Mouse (Mus musculus) 3T3-L1 (cell line): ENCODE measurements around the gene Gipc1.

Experiments used
- DNase-seq: peaks from one replicate; pipeline ENCODE4 v3.0.0-alpha.2; 2015; ENCODE audit warnings: low read depth, low spot score

Gene Gipc1

DNA sequence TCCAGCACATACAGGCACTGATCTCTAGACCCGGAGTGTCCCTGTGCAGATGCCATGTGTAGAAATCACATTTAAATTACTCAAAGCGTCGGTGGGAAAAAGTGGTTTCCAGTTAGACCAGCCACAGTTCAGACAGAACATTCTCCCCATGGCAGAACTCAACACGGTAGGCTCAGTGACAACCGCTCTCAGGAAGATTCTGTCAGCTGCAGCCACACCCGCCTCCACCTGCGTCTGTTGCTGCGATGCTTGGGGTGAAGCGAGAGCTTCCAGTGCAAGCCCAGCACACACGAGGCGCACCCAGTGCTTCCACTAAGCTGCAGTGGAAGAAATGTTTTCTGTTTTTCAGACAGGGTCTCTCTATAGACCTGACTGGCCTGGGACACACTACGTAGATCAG, 27.4 kb downstream of the Gipc1 start:
- DNase-seq, result no peak

DNA sequence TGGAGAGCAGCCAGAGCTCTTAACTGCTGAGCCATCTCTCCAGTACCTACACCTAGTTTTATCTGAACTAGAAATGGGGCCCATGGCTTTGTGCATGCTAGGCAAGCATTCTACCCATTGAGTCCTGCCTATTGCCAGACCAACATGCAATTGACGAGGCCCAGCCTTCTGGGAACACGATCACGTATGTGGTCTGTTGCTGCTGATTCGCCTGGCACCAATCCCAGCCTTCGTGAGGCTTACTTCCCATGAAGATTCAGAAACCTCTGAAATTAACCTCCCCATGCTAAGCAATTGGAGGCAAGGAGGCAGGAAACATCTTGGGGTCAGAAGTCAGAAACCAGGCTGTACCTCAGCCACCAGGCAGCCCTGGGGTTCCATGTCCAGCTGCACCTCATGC, 28.1 kb downstream of the Gipc1 start:
- DNase-seq, result no peak

DNA sequence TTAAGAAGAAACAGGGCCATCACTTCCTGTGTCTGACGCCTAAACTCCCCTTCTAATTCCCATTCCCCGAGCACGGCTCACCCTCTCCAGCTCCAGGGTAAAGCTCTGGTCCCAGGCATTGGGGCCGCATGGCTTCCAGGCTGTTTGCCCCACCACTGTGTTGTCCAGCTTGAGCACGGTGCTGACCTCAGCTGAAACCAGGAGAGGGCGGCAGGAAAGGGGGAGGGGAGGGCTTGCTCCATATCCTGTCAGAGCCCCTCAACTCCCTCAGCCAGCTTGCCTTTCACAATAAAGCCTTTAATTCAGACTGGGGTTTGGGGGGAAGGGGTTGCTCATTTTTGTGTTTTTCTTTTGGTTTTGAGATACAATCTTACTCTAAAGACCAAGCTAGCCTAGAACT, 28.6 kb downstream of the Gipc1 start:
- no peak for DNase-seq

DNA sequence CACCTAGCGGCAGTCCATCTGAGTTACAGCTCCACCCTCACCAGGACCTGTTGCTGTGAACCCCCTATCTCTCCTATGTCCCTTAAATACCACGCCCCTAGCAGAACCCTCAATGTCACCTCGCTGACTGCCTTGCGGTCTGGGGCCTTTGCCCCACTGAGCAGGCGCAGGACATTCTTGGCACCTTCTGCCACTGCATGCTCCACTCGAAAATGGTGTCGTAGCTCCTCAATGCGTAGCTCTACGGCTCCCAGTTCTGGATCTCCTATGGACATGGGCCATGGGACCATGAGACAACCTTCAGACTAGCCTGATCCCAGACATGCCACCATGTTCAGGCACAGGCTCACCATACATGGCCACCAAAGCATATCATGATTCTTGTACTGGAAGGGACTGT, 32.0 kb downstream of the Gipc1 start:
- no peak for DNase-seq

DNA sequence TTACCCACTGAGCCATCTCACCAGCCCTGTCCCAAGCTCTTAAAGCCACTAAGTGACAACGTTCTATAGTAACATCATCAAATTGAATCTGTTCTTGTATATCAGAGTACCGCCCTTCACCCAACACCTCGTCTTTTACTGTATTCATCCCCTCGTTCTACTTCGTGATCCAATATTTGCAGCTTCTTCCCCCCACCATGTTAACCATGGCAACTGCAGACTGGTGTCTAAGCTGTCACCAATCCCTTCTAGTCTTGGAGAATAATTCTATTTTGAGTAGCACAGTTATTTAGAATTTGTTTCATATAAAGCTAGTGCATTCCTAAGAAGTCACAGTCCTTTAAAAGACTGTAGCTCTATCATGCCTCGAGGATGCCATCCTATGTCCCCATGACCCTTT, 36.8 kb downstream of the Gipc1 start:
- no peak for DNase-seq

DNA sequence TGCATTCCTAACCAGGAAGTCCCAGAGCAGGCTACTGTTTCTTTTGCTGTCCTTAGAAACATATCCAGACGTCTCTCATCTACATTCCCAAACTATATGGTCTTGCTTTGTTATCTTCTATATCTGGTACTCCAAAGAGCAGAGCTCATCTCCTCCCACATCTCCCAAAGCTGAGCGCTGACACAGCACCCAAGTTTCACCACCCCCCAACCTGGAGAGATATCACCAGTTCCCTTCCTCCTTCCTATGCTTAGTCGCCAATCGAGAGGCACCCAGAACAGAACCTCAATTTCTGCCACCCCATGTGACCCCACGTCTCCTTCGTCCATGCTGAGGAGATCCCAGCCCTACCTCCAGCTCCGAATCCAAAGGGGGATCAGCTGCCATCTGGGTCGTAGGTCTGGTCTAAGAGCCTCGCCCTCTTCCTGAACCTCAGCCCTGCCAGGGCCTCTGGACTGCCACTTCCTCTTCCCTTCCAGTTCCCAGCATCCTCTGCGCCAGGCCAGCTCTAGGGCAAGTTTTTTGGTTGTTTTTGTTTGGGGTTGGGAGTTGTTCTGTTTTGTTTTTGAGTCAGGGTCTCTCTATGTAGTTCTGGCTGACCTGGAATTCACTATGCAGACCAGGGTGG, 41.2 kb downstream of the Gipc1 start:
- DNase-seq, result no peak

DNA sequence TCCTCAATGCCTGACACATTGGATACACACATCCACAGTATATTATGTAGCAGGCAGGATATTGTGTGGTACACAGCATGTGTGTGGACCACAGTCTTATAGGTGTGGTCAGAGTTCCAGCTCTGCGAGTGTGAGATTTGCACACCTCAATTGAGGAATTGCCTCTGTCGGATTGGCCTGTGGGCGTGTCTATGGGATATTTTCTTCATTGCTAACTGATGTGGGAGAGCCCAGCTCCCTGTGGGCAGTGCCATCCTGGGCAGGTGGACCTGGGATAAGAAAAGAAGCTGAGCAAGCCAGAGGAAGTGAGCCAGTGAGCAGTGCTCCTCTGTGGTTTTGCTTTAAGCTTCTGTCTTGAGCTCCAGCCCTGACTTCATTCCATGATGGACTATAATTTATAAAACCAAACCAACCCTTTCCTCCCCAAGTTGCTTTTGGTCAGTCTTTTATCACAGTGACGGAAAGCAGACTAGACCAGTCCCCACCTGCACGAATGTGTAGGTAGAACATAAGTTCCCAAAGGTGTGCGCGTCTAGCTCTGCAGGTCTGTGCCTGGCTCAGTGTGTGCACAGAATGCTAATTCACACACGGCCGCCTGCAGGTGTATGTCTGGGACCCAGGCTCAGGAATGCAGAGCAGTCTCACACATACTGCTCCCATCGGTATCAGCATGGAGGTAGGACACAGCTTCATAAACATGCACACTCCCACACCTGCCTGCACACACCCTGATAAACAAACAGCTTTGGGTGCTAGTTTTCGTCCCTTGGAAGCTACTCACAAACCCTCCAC, 42.1 kb downstream of the Gipc1 start:
- no peak for DNase-seq

DNA sequence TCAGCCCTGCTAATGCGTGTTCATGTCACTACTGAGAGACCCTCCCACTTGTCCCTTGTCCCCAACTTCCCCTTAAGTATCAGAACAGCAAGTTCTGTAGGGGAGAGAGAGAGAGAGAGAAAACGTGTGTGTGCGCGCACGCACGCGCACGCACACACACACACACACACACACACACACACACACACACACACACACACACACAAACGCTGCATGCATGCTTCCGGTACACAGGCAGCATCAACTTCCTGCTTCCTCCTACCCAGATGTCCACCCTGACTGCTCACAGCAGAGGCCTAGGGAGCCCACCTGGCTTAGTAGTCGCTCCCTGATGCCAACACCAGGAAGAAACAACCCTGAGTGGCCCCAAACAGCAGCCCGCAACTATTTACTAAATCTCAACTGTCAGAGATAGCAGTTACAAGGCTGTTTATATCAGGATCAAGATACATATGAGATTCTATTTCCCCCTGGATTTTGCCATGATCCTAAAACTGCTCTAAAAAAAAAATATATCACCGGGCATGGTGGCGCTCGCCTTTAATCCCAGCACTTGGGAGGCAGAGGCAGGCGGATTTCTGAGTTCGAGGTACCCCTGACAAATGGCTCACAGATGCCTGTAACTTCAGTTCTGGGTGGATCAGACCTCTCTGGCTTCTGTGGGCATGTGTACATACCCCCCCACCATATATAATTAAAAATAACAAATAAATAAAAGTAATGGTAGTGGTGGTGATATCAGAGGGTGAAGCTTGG, 43.1 kb downstream of the Gipc1 start:
- no peak for DNase-seq

DNA sequence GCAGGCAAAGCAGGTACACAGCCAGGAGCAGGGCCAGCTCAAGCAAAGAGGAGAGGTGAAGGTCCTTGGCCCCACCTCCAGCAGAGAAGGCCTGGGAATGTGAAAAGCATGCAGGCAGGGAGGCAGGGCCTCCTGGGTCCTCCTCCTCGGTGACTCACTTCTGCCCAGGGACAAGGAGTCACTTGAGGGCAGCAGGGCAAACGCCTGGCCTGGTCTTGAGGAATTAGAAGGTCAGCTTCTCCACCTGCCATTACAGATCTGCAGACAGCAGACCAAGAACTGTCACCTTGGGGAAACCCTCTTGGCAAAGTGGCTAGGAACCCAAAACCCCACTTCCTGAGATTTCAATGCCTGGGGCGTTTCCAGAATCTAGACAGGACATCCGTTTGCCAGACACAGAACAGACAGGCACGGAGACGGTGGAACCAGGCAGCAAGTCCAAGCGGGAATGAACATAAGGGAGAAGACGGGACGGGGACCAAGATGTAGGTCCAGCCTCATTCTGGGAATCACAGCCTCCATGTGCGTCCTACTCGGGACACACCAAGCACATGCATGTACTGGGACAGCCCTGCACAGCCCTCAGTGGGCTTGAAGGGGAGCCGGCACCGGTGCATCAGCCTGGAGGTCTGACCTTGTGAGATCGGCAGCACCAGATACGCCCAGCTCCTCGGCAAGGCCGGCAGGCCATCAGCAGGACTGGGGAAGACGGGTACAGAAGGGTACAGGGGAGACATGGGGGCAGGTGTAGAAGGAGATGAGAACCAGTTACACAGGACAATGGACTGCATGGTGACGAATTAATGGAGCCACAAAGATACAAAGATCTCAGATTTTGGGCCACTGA, 45.1 kb downstream of the Gipc1 start:
- peak; percentile 79 for DNase-seq

DNA sequence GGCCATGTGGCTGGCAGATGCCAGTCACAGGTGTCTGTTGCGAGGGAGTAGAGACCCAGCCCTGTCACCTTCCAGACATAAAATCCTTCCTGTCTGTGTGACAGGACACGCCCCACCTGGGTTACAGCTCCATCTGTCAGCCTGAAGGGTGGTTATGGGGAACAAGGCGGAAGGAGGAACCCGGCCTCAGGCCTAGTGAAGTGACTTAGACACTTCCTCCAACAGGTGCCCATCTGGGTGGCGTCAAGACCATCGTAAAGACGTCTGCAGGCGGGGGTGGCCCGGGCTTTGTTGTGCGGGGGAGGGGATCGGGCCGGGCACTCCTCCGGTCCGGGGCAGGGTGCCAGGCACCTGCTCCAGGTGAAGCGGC, 45.8 kb downstream of the Gipc1 start:
- peak; percentile 33 for DNase-seq

DNA sequence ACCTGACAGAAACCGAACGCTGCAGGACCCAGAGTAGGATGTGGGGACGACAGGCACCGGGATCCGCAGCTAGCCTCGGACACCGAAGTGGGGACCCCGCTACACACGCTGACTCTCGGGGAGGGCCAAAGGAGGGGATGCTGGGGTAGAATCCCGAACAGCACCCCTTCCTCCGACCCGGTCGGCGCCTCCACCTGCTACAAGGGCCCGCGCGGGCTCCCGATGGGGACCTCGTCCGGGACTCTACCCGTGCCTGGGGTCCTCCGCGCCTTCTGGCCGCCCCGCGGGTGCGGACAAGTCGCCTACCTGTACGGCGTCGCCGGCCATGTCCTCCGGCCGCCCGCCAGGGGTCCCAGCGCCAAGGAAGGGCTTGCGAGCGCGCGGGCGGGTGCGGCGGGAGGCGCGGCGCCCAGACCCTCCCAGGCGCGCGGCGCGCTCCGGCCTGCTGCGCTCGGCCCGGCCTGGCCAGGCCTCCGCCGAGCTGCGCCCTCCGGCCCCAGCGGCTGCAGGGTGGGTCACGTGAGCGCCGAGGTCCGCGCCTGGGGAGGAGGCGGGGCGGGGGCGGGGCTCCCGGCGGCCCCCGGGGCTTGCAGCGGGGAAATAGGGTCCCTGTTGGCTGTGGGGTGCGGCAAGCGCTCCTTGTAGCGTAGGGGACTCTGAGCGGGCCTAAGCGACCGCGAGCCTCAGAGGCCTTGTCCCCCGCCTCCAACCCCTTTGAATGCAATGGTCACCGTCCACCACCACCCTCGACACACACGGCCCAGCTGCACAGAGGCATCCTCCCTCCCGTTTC, 46.4 kb downstream of the Gipc1 start, which contains the start of gene Pkn1:
TSS of gene Pkn1 (minus strand) at position 519 of the 793 bp plus-strand sequence.
- peak; percentile 73 for DNase-seq

DNA sequence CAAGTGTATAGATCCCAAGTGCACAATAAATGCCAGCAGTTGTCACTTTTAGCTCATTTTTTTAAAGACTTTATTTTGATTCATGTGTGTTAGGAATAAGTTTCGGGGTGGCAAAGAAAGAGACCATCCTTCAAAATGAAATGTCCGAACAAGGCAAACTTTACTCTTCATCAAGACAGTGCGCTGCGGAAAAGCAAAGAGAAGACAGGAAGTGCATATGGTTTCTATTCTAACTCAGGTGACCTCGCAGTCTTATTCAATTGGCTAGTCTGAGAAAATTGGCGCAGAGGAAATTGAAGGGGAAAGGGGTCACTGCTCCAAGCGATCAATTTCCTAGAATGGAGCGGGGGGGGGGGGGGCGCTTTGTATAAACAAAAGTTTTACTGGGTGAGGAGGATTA, 47.1 kb downstream of the Gipc1 start:
- no peak for DNase-seq

DNA sequence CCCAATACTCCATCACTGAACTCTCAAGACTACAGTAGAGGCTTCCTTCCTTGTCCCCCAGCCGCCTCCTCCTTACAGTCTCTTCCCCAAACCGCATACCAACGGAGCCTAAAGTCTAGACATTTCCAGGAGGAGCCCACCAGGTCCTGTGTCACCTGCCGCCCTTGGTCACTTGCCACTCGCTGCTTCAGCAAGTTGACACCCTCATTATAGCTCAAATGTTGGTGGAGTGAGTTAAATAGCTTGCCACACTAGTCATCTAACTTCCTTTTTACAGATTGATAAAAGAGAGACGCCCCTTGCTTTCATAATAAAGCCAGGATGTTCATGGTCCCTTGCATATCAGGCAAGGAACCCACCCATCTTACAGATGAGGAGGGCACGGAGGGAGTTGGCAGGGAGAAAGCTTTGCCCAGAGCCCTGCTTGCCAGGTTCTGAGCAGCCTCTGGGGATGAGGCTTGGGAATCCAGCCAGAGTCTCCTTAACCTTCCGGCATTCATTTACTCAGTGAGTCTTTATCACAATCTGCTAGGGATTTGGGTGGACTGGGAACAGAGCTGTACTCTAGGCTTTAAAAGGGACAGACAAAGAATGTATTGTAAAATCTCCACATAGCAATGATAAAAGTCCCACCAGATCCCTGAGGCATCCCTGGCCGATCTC, 48.1 kb downstream of the Gipc1 start:
- DNase-seq, result no peak

DNA sequence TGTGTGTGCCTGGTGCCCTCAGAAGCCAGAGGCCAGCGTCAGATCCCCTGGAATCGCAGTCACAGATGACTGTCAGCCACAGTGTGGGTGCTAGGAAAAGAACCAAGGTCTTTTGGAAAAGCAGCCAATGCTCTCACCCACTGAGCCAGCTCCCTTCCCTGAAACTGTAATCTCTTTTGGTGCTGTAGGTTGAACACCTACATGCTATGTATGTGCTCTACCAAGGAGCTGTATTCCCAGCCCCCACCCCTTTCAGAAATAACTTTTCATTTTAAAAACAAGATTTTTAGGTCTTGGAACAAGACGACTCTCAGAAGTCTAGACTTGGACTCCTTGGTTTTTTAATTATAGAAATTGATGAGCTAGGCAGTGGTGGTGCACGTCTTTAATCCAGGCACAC, 50.9 kb downstream of the Gipc1 start:
- DNase-seq, result no peak

DNA sequence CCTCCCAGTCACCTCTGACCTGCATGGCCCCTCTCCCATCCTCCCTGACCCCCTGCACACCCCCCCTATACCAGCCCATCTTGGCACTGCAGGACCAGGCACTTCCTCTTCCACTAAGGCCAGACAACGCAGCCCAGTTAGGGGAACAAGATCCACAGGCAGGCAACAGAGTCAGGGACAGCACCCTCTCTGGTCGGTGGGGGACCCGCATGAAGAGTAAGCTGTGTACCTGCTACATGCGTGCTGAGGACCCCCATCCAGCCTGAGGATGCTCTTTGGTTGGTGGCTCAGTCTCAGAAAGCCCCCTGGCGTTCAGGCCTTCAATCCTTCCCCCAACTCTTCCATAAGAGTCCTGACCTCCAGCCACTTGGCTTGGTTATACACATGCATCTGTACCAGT, 53.9 kb downstream of the Gipc1 start:
- no peak for DNase-seq

DNA sequence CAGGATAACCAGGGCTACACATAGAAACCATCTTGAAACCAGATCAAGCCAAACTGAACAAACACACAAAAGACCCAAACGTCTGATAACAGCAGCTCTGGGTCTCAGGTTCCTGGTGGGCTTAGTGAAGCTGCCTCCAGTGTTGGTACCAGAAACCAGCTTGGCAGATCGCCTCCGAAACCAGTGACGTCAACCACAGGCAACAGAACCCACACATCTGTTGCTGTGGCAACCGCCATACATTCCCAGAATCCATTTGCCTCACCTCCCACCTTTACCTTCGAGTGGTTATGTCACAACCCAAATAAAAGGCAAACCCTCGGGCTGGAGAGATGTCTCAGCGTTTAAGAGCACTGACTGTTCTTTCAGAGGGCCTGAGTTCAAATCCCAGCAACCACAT, 55.1 kb downstream of the Gipc1 start:
- DNase-seq, result no peak
